Mouse (Mus musculus) adrenal gland, postnatal 36 days (tissue): Measurements from ENCODE around the gene Cdkn2aipnl. TPM values are rescaled to one million over a fixed set of nuclear protein-coding genes. Genes with fewer than 3 reads are reported as not detected.

Source experiments
- DNase-seq, 2 experiments: peaks; one replicate each; pipeline ENCODE4 v3.0.0; 2021; ENCODE audit warnings: mixed read lengths in 1 of 2
- total RNA-seq, 2 experiments: library from RNA; stranded (reverse); gene quantifications; 2 replicates each; pipeline ENCODE4 v1.2.3; 2021

Gene Cdkn2aipnl
- total RNA-seq, 2 experiments from 2014 or later: 17.8 to 18.2 TPM

DNA sequence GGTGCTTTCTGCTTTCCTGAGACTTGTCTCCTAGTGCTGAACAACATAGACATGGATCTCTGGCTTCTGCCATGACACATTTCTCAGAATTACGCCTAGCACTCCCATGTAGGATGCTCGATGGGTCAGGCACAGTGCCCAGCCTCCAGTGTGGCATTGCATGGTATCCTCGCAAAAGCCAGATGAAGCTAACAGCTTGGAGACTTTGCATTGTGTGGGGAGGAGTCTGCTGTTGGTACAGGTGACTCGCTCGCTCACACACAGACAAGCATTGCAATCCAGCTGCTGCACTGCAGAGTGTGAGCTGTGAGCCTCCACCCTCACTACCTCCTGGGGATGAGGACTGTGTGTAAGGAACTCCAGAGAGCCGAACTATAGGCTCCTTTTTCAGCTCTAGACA is 21.3 kb upstream of the Cdkn2aipnl start:
- DNase-seq: no peak

DNA sequence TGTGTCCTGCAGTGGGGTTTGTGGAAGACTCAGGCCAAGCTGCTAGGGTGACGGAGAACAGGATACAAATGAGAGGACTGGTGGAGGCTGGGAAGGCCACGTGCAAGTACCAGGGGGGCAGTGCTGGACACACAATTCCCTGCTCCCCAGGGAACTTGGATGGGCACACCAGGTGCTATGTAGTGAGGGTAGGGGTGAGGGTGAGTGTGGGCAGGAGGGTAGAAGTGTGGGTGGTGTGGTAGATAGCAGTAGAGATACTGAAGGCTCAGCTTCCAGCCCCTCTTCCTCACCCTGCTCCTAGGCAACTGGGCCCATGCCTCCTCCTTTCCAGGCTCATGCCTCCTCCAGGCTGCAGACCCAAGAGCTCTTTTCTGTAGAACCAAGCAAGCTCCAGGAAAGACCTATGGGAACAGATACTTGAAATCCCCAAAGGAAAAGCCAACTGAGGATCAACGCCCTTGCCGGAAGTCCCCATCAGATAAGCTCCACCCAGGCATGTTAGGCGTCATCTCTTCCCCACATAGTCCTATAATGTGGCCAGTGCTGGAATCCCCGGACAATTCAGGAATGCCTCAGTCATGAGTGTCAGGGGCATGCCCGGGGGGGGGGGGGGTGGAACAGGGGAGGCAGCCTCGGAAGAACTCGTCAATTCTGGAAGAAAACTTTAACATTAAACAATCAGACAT is 18.2 kb upstream of the Cdkn2aipnl start:
- DNase-seq: no peak

DNA sequence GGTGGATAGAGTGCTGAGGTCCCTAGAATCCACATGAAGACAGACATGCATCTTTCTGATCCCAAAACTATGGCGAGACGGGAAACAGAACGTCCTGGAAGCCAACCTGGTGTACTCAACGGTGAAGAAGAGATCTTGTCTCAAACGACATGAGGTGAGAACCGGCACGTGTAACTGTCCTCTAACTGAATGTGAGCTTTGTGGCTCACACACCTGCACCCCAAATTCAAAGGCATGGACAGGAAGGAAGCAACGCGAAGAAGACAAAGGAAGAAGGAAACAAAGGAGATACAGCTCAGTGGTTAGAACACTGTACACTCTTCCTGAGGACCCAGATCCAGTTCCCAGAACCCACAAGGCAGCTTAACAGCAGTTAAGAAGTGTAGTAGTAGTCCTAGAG is 17.5 kb upstream of the Cdkn2aipnl start:
- DNase-seq: no peak

DNA sequence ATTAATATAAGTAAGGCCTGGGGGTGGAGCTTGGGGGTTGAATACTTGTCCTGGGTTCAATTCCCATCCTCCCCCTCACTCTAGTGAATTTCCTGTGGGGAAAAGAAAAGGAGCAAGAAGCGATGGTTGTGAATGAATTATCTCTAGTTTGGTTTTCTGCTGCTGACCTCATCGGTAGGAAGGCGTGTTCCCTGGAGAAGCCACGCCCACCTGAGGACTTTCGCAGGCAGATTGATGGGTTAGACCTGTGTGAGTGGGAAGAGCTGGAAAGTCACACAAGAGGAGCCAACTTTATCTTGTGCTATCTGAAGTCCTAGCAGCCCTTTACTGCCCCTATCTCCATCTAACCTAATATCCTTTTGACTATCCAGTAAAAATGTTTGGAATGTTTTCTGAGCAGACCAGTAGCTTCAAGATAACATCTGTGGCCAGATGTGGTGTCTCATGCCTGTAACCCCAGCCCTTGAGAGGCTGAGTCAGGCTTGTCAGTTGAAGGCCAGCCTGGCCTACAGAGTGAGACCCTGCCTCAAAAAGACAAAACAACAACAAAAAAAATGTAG is 15.5 kb upstream of the Cdkn2aipnl start:
- DNase-seq: no peak

DNA sequence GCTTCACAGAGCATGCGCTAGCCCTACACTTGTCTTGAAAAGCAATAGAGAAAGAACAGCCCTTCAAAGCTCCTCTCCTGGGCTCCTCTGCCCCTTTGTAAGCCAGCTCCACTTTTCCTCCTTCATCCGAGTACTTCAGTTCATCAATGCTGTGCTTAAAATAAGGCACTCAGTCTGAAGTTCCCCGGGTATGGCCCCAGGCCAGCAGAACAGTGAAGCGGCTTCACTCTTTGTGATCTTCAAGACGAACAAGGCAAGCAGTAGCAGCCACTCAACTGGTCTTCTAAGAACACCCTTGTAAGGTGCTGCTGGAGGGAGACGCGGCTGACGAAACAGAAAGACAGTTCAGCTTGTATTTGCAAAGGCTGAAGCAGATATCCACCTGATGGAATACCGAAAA is 11.3 kb upstream of the Cdkn2aipnl start:
- DNase-seq: no peak

DNA sequence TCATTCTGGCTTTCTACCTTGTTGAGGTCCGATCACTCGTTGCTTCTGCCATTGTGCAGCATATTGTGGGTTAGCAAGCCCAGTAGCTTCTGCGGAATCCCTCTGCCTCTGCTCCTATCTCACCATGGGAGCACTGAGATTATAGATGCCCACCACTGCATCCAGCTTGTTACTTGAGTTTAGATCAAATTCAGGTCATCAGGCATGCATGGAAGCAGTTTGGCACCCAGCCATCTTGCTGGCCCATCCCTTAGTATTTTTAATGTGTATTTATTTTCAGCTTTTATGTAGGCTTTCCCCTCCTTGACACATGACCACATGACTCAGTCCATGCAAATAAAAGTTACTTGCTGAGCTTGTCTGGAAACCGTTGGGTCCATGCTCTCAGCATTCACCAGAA is 9.7 kb upstream of the Cdkn2aipnl start:
- no peak for DNase-seq

DNA sequence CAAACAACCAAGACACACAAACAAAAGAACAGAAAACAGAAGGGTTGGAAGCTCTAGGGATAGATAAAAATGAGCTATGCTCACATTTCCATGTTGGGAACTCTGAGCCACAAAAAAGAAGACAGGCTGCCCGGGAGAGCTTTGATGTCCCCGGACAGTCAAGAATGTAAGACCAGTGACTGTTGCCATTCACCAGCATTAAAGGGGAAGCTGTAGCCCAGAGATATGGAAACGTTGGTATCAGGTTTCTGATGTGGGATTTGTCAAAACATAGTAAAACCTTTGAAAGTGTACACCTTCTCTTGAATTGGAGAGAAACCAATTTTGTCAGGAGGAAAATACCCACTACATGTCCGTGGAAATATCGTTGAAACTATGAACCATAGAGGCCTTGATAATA is 8.0 kb upstream of the Cdkn2aipnl start:
- DNase-seq: no peak

DNA sequence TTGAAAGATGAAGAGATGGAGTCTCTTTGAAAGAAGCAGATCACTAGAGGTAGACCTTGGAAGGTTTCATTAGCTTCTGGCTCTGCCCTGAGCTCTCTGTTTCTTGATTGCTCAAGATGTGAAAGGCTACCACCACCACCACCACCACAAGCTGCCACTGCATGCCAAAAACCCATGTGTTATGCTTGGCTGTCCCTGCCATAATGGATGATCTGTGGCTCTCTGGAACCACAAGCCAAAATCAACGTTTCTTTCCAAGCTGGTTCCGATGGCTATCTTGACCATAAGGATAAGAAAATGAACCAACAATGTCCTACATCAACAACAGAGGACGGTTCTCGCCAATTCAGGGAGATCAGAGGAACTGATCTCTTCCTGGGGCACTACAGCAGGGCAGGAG is 7.4 kb upstream of the Cdkn2aipnl start:
- no peak for DNase-seq

DNA sequence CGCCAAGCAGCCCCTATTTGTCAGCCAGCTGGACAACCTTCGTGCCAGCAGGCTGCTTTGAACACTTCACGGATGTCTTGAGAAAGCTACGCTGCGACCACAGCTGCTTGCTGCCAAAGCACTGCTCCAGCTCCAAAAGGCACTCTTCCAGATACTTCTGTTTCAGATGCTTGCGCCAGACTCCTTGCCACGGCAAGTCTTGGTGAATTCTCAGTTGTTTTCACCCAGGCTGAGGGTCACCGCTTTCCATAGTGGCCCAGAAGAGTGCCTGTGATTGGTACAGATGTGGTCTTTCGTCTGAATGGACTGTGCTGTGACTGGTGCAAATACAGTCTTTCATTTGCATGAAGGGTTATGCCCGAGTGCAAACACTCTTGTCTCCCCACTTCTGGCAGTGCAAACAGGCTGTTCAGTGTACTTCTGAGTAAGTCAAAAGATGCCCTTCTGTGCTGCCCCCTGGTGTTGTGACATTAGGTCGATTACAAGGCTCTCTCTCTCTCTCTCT is 6.4 kb upstream of the Cdkn2aipnl start:
- peak in 1 of 2 experiments; percentile 31 for DNase-seq

DNA sequence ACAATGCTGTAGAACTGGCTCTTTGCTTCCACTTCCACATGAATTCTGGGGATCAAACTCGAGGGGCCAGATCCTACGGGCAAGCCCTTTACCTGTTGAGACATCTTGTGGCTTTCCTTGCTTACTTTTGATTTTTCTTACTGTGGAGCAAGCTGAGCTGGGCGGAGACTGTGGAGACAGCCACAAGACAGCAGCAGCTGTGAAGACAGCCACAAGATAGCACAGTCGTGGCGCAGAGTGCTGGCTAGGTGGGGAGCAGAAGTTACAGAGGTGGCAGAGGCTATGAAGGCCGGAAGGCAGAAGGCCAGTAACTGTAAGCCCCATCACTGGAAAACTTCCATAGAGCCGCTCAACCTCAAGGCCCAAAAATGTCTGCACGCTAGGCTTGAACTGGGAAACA is 5.7 kb upstream of the Cdkn2aipnl start:
- no peak for DNase-seq

DNA sequence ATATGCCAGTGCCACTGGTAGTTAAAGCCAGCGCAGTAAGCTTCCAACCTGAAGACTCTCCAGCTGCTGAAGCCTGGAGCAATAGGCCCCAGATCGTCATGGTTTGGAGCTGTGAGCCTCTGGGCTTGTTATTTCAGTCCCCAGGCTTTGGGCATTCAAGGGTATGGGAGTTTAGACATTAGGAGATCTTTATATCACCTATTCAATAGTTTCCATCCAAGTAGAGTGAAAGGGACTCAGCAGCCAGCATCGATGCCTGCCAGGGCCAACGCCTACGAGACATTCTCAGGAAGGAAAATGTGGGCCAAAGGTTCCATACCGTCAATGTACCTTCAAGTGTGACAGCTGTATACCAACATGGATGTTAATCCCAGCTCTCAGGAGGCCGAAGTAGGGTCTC is 5.2 kb upstream of the Cdkn2aipnl start:
- DNase-seq: no peak

DNA sequence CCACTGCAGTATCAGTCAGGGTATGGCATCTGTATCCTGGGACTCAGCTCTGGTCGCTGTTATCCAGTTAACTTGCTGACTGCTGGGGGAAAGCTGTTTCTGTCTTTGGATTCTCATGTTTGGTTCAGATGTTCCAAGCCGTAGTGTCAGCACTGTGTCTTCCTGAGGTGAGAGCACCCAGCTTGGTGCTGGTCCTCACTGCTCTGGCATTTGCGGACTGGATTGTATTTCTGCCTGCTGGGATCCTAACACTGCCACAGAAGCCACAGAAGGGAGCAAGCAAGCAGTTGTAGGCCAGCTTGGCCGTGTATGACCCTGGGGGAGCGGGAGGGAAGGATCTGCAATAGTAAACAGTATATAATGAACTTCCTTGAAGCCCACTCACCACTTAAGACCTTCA is 810 bp upstream of the Cdkn2aipnl start:
- no peak for DNase-seq

DNA sequence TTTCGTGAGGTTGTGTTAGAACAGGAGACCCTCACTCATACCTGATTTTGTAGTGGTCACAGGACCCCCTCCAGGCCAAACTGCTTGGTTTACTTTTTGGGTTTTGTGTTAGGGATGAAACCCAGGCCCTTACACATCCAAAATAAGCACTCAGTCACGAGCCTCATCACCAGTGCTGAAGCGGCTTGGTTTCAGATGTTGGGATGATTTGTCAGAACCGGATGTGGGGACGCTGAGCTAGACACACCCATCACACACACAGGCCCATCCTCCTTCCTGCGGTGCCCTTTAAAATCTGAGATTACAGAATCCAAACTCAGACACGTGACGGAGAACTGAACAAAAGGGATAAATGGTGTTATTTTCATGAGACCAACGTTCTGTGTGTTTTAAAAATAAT is 1.4 kb downstream of the Cdkn2aipnl start:
- DNase-seq: no peak

DNA sequence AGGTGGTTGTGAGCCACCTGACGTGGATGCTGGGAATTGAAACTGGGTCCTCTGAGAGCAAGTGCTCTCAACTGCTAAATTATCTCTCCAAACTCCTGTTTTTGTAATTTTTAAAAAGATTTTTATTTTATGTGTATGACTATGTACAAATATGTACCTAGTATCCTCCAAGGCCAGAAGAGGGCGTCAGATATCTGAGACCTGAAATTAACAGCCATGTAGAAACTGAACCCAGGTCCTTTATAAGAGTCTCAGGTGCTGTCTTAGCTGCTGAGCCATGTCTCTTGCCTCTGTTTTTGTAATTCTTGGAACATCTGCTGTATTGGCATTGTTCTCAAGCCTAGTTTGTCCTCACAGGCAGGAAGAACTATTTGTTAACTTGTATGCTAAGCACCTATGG is 2.0 kb downstream of the Cdkn2aipnl start:
- no peak for DNase-seq

DNA sequence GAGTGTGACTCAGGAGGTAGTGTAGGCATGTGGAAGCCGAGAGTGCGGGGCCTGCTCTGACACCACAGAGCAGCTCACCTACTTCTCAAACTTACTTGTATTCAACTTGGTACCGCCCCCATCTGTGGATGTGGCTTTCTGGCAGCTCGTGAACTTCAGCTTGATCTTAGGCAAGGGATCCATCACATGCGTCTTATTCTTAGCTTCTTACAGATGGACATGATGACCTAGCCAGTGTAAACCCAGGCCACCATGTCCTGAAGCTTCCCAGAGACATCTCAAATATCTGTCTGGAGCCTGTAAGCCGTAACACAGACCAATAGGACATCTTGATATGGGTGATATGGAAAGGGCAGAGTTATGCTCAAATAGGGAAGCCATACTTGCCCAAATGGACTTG is 4.2 kb downstream of the Cdkn2aipnl start:
- no peak for DNase-seq

DNA sequence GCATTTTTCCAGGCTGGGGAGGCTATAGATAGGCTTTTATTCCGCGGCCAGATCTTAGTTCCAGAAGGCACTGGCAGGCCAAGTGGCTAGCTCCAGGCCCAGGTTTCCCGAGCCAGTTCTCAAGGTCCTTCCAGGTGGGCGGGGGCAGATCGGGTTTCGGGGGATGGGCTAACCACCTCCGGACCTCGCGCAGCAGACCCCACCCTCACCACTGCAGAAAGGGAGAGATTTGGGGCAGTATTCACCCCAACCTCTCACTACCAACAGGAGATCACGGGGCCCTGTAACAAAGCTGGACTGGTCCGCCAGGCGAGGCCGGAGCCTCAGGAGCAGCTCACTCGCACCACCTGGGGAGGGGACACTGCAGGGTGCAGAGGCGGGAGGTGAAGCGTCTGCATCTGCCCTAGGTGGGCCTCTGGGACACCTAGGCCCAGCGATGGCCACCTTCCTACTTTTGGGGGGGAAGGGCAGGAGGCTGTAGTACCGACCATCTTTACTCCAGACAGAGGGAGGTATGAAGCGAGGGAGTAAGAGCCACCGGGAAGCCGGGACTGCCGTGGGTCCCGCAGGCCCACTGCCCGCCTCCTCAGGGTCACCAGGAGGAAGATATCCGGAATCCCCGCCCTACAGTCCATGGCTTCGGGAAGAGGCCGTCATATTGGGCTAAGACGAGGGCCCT is 32.3 kb downstream of the Cdkn2aipnl start:
- DNase-seq: peak; percentile 79 to 83

DNA sequence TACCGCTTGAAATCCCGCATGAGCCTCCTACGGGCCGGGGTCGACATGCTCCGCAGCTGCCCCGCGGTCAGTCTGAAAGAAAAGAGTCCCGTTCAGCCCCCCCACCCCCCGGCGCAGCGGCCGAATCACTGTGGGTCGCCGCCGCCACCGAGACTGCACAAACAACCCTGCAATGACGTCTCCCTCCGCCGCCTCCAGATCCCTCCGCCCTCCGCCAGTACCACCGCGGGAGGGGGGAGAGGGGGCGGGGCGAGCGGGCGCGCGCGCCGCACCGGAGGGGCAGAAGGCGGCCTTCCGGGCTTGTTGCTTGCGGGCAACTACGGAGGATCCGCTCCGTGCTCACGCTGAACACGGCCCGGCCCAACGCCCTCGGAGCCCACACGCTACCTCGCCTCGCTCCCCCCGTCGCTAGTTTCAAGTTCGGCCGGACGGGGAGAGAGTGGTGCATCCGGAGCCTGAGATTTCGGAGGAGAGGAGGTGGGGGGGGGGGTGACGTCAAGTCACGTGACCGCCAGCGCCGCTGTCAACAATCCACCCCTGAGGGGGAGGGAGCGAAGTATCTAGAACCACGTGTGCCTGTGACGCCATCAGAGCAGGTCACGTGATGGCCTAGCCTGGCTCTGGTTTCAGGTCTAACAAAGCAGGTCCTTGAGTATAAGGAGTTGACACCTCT is 33.0 kb downstream of the Cdkn2aipnl start, which contains the start of gene Ube2b:
Gene Ube2b (minus strand): TSS at position 473 of the 673 bp plus-strand sequence.
- peak; percentile 96 for DNase-seq

DNA sequence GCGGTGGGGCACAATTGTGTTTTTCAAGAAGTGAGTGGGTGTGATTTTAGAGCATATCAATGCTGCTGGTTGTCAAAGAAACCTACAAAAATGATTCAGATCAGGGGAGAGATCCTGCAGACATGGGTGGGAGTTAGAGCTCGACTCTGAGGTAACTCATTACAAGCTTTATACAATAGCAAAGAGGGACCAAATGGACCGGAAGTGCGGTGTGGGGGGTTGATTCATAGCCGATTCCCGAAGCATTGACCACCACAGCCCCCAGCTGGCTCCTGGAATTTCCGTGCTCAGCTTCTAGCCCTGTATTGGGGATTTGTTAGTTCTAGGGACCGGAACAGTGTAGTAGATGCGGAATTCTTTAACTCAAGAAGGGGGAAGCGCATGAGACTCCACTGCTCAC is 33.9 kb downstream of the Cdkn2aipnl start:
- no peak for DNase-seq

DNA sequence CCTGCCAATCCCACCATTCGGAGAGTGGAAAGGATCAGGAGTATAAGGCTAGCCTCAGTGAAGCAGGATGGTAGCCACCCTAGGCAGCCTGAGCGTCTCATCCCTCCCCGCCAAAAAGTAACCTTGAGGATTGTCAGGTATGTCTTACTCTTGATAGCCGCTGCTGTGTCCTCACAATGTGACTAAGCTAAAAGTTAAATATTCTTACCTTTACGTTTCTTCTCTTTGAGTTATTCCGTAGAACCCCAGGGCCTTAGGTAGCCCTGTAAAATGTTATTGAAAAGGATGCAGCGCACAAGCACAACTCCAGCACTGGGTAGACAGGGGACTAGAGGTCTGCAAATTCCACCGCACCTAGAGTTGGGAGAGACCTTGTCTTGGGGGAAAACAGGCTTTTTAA is 34.4 kb downstream of the Cdkn2aipnl start:
- DNase-seq: no peak

DNA sequence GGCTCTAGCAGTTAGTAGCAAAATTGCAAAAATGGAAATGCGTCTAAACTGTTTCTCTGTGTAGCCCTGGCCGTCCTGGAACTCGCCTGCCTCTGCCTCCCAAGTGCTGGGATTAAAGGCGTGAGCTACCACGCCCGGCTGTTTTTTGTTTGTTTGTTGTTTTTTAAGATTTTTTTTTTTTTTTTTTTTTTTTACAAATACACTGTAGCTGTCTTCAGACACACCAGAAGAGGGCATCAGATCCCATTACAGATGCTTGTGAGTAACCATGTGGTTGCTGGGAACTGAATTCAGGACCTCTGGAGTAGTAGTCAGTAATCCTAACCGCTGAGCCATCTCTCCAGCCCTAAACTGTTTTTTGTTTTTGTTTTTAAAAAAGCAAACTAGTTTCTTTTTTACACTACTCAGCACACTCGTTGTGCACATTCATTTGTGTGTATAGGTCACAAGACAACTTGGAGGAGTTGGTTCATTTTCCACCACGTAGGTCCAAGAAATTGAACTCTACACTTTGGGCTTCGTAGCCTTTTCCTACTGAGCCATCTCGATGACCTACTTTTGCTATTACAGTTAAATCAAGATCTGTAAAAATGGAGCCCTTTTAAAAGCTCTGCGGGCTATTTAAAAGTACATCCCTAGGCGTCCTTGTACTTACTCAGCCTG is 35.5 kb downstream of the Cdkn2aipnl start:
- no peak for DNase-seq

DNA sequence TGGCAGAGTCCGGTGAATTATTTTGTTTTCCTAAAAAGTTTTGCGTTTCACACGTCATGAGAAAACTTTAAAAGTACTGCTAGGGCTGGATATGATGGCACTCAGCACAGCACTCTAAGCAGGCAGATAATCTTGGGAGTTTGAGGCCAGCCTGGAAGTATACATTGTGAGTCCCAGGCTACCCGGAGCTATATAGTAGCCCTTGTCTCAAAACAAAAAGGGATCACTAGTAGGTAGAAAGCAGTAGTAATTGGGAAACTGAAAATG is 36.0 kb downstream of the Cdkn2aipnl start:
- DNase-seq: no peak

DNA sequence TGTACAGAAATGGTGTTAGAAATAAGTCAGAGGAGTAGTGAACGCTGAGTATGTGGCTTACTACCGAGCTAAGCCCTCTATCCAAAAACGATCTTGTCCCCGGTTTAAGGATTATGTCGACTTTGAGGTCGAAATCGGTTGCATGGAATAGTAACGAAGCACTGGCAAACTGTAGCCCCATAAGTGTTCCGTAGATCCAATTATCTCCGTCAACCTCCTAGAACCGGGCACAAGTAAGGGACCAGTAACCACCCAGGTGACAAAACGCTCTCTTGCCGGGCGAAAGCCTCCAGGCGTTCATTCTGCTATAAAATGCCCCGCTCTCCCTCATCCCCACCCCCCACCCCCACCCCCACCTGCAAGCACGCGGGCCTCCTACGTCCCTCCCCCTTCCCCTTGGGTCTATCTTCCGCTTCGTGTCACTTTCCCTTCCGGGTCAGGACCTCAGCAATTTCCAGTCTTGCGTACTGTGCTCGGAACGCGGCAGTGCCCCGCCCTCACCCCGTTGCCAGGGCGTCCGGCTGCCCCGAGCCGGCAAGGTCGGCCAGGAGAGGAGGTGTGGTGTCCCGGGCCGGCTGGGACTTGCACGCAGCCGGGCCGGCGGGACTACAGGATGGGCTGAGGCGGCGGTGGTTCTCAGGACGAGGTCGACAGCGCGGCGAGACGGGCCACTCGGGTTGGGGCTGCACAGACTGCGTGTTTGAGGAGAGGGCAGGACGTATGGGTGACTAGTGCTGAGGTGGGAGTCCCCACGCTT is 36.5 kb downstream of the Cdkn2aipnl start, which contains the start of gene Cdkl3:
Gene Cdkl3 (plus strand): TSS at position 450 of the 757 bp plus-strand sequence.
- peak; percentile 98 for DNase-seq
